Mouse (Mus musculus): ENCODE measurements around the gene Dennd1c.
"Not testable (repeated sequence)": the region's sequence is repeated elsewhere in the genome, so short reads cannot be mapped to it uniquely, and the experiment has no call there.

The Dennd1c gene

GRCm38 (mm10) chr17:57051679-57052078 is 26.6 kb downstream of the Dennd1c start:
- intact Hi-C loops (cut with DNase I) = not testable (repeated sequence)

- intact Hi-C loops (cut with DNase I) = no loop called here
Observed at GRCm38 (mm10) chr17:57048816-57049215, 29.5 kb downstream of the Dennd1c start.

- intact Hi-C loops (cut with DNase I) = no loop called here
Observed at GRCm38 (mm10) chr17:57047406-57047805, 30.9 kb downstream of the Dennd1c start.

GRCm38 (mm10) chr17:57041554-57041953 is 36.8 kb downstream of the Dennd1c start, which contains the start of gene Slc25a41:
Gene Slc25a41, minus strand, starts transcription at chr17:57041654.
- intact Hi-C loops (cut with DNase I) = no loop called here

GRCm38 (mm10) chr17:57038978-57039377 is 39.3 kb downstream of the Dennd1c start:
- intact Hi-C loops (cut with DNase I) = no loop called here

GRCm38 (mm10) chr17:57032854-57033253 is 45.5 kb downstream of the Dennd1c start:
- intact Hi-C loops (cut with DNase I) = no loop called here

GRCm38 (mm10) chr17:57031661-57032420 is 46.5 kb downstream of the Dennd1c start:
- intact Hi-C loops (cut with DNase I) = no loop called here

GRCm38 (mm10) chr17:57030931-57031660 is 47.2 kb downstream of the Dennd1c start, which contains the start of gene Khsrp:
Gene Khsrp, minus strand, starts transcription at chr17:57031522.
- intact Hi-C loops (cut with DNase I) = no loop called here

GRCm38 (mm10) chr17:57029691-57030090 is 48.6 kb downstream of the Dennd1c start:
- intact Hi-C loops (cut with DNase I) = no loop called here

- intact Hi-C loops (cut with DNase I) = no loop called here
Observed at GRCm38 (mm10) chr17:57027471-57027870, 50.8 kb downstream of the Dennd1c start.

GRCm38 (mm10) chr17:57020960-57021359 is 57.4 kb downstream of the Dennd1c start:
- intact Hi-C loops (cut with DNase I) = no loop called here

GRCm38 (mm10) chr17:57019693-57020092 is 58.6 kb downstream of the Dennd1c start:
- intact Hi-C loops (cut with DNase I) = no loop called here

Data from adrenal gland (tissue).